Mouse (Mus musculus): ENCODE results near the gene 1700012B07Rik. TPM values are rescaled to one million over a fixed set of nuclear protein-coding genes. Genes with fewer than 3 reads are reported as not detected.

Gene 1700012B07Rik
- total RNA-seq, 2 experiments from 2014 or later, result not detected

- H3K4me3 ChIP-seq, result no peak overlapping the region
- no peak overlapping the region for H3K27ac ChIP-seq
- DNase-seq (ENCODE audit: extremely low spot score in 1 of 2, low spot score in 2 of 2), result no peak
- no peak for TF ChIP-seq CTCF (IDR thresholded peaks at IDR 0.05)
- intact Hi-C loops (cut with DNase I), result no loop called here
These were observed 16.6 kb upstream of the 1700012B07Rik start for GRCm38 (mm10) chr11:109844466-109844865.

GRCm38 (mm10) chr11:109830368-109830767 is 2.5 kb upstream of the 1700012B07Rik start:
- Histone ChIP-seq H3K27ac (no peak overlapping the region), H3K4me3 (no peak overlapping the region)
- no peak for DNase-seq (ENCODE audit: extremely low spot score in 1 of 2, low spot score in 2 of 2)
- intact Hi-C loops (cut with DNase I), result no loop called here
- TF ChIP-seq CTCF (IDR thresholded peaks at IDR 0.05), result no peak

GRCm38 (mm10) chr11:109822280-109822679 is 5.6 kb downstream of the 1700012B07Rik start:
- no peak for DNase-seq (ENCODE audit: extremely low spot score in 1 of 2, low spot score in 2 of 2)
- TF ChIP-seq CTCF (IDR thresholded peaks at IDR 0.05), result no peak
- intact Hi-C loops (cut with DNase I), result no loop called here
- Histone ChIP-seq H3K27ac (no peak overlapping the region), H3K4me3 (no peak overlapping the region)

GRCm38 (mm10) chr11:109817405-109817804 is 10.4 kb downstream of the 1700012B07Rik start:
- no peak for TF ChIP-seq CTCF (IDR thresholded peaks at IDR 0.05)
- Histone ChIP-seq H3K27ac (no peak overlapping the region), H3K4me3 (no peak overlapping the region)
- no peak for DNase-seq (ENCODE audit: extremely low spot score in 1 of 2, low spot score in 2 of 2)
- intact Hi-C loops (cut with DNase I), result no loop called here

GRCm38 (mm10) chr11:109816911-109817310 is 10.9 kb downstream of the 1700012B07Rik start:
- DNase-seq (ENCODE audit: extremely low spot score in 1 of 2, low spot score in 2 of 2), result no peak
- Histone ChIP-seq H3K27ac (no peak overlapping the region), H3K4me3 (no peak overlapping the region)
- intact Hi-C loops (cut with DNase I), result no loop called here
- TF ChIP-seq CTCF (IDR thresholded peaks at IDR 0.05), result no peak

GRCm38 (mm10) chr11:109811721-109812120 is 16.1 kb downstream of the 1700012B07Rik start:
- intact Hi-C loops (cut with DNase I), result no loop called here
- no peak overlapping the region for H3K27ac ChIP-seq
- DNase-seq (ENCODE audit: extremely low spot score in 1 of 2, low spot score in 2 of 2), result no peak
- H3K4me3 ChIP-seq, result no peak overlapping the region
- no peak for TF ChIP-seq CTCF (IDR thresholded peaks at IDR 0.05)

GRCm38 (mm10) chr11:109809175-109809855 is 18.5 kb downstream of the 1700012B07Rik start:
- Histone ChIP-seq H3K4me3 (no peak overlapping the region), H3K27ac (no peak overlapping the region)
- intact Hi-C loops (cut with DNase I), result no loop called here
- TF ChIP-seq CTCF (IDR thresholded peaks at IDR 0.05), result no peak
- peak in 1 of 2 experiments; percentile 39 for DNase-seq (ENCODE audit: extremely low spot score in 1 of 2, low spot score in 2 of 2)

GRCm38 (mm10) chr11:109801515-109801914 is 26.3 kb downstream of the 1700012B07Rik start:
- no peak overlapping the region for H3K4me3 ChIP-seq
- TF ChIP-seq CTCF (IDR thresholded peaks at IDR 0.05), result no peak
- no peak for DNase-seq (ENCODE audit: extremely low spot score in 1 of 2, low spot score in 2 of 2)
- no peak overlapping the region for H3K27ac ChIP-seq
- intact Hi-C loops (cut with DNase I), result no loop called here

GRCm38 (mm10) chr11:109797531-109797930 is 30.3 kb downstream of the 1700012B07Rik start:
- intact Hi-C loops (cut with DNase I), result loop anchor here (5.0 kb wide), 1 partner anchor 125 kb away; no protein-coding TSS in a partner anchor
- TF ChIP-seq CTCF (IDR thresholded peaks at IDR 0.05), result no peak
- DNase-seq (ENCODE audit: extremely low spot score in 1 of 2, low spot score in 2 of 2), result no peak
- H3K4me3 ChIP-seq, result no peak overlapping the region
- H3K27ac ChIP-seq, result no peak overlapping the region

GRCm38 (mm10) chr11:109795536-109795935 is 32.3 kb downstream of the 1700012B07Rik start:
- no peak for TF ChIP-seq CTCF (IDR thresholded peaks at IDR 0.05)
- intact Hi-C loops (cut with DNase I), result loop anchor here (5.0 kb wide), 1 partner anchor 123 kb away; no protein-coding TSS in a partner anchor
- no peak for DNase-seq (ENCODE audit: extremely low spot score in 1 of 2, low spot score in 2 of 2)
- H3K4me3 ChIP-seq, result no peak overlapping the region
- H3K27ac ChIP-seq, result no peak overlapping the region

GRCm38 (mm10) chr11:109793578-109793977 is 34.3 kb downstream of the 1700012B07Rik start:
- TF ChIP-seq CTCF (IDR thresholded peaks at IDR 0.05), result no peak
- Histone ChIP-seq H3K27ac (no peak overlapping the region), H3K4me3 (no peak overlapping the region)
- intact Hi-C loops (cut with DNase I), result loop anchor here (1.0 kb wide), 1 partner anchor 76 kb away; no protein-coding TSS in a partner anchor
- DNase-seq (ENCODE audit: extremely low spot score in 1 of 2, low spot score in 2 of 2), result no peak

GRCm38 (mm10) chr11:109792401-109792997 is 35.3 kb downstream of the 1700012B07Rik start:
- TF ChIP-seq CTCF (IDR thresholded peaks at IDR 0.05), result no peak
- Histone ChIP-seq H3K4me3 (no peak overlapping the region), H3K27ac (no peak overlapping the region)
- no peak for DNase-seq (ENCODE audit: extremely low spot score in 1 of 2, low spot score in 2 of 2)
- intact Hi-C loops (cut with DNase I), result no loop called here

All from left cerebral cortex, adult 2 months (tissue).